Mouse (Mus musculus): ENCODE results near the gene Phf24. TPM values are rescaled to one million over a fixed set of nuclear protein-coding genes. Genes with fewer than 3 reads are reported as not detected.

Phf24 gene
- total RNA-seq, 4 experiments from 2014 or later = 0.27 to 0.67 (median 0.50) TPM

- DNase-seq (ENCODE audit: low spot score in 2 of 2) = no peak
These were observed 71.8 kb downstream of the Phf24 start for GRCm38 (mm10) chr4:42988296-42988695.

Other genes starting within 250 kb of the Phf24 start
- under 1 TPM in 3 of 4 experiments, not detected in 1; 0.44 to 0.97 (median 0.51) TPM for gene 4930578G10Rik, start 181.1 kb upstream of the Phf24 start, total RNA-seq (2022)
- gene Ccl19, start 160.1 kb upstream of the Phf24 start, total RNA-seq (2022) = not detected
- gene Ccl21a, start 142.7 kb upstream of the Phf24 start, total RNA-seq (2022) = 10 to 100 TPM in 2 of 4 experiments, 1 to 10 TPM in 2; 7.4 to 13.9 (median 10.1) TPM
- not detected for gene Fam205a1, start 62.8 kb upstream of the Phf24 start, total RNA-seq (2022)
- gene Gm12394, start 59.9 kb upstream of the Phf24 start, total RNA-seq (2022) = not detected
- under 1 TPM; 0.53 to 0.75 (median 0.56) TPM for gene Fam205c, start 42.4 kb upstream of the Phf24 start, total RNA-seq (2022)
- gene Dnajb5, start 33.2 kb downstream of the Phf24 start, total RNA-seq (2022) = 100 to 1,000 TPM; 203 to 225 (median 211) TPM
- gene 1700022I11Rik, start 52.9 kb downstream of the Phf24 start, total RNA-seq (2022) = not detected
- 100 to 1,000 TPM; 252 to 285 (median 260) TPM for gene Vcp, start 83.8 kb downstream of the Phf24 start, total RNA-seq (2022)
- gene Fancg, start 93.8 kb downstream of the Phf24 start, total RNA-seq (2022) = 1 to 10 TPM; 1.1 to 2.2 (median 1.5) TPM
- gene Pigo, start 109.2 kb downstream of the Phf24 start, total RNA-seq (2022) = 1 to 10 TPM; 4.8 to 8.1 (median 5.9) TPM
- gene Stoml2, start 115.0 kb downstream of the Phf24 start, total RNA-seq (2022) = 100 to 1,000 TPM in 2 of 4 experiments, 10 to 100 TPM in 2; 88.7 to 116 (median 107) TPM
- 10 to 100 TPM; 25.3 to 30.3 (median 26.4) TPM for gene Fam214b, start 129.6 kb downstream of the Phf24 start, total RNA-seq (2022)
- gene Unc13b, start 142.3 kb downstream of the Phf24 start, total RNA-seq (2022) = 1 to 10 TPM; 1.2 to 2.8 (median 1.5) TPM